Mouse (Mus musculus) cortical plate, adult 2 months (tissue): ENCODE results near the gene Rell1.

Experiments used
- CTCF ChIP-seq: fragments of 200-500 bp; IDR thresholded peaks from 2 replicates; pipeline ENCODE4 v1.5.1; 2011; ENCODE audit warnings: mild to moderate bottlenecking, control low read depth, low read length; ENCODE audit not compliant: insufficient read depth; ENCODE audit errors: extremely low read depth
- POLR2A ChIP-seq: fragments of 200-500 bp; IDR thresholded peaks from 2 replicates; pipeline ENCODE4 v1.6.1; 2011; ENCODE audit warnings: mild to moderate bottlenecking, low read length, control low read depth; ENCODE audit not compliant: insufficient read depth; ENCODE audit errors: extremely low read depth

DNA sequence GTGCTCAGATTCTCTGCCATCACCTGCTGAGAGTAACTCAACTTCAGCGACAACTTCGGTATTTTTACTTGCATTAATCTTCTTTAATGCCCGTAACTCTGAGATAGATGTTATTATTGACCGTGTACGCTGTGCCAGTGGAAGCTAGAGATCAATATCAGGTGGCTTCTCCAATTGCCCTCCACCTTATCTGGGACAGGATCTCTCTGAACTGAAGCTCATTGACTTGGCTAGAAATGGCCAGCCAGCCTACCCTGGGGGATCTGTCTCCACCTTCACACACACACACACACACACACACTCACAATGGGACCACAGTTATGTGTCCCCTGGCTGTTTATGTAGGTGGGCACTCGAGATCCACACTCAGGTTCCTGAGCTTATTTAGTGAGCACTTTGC is 16.7 kb downstream of the Rell1 start:
- TF ChIP-seq CTCF = no peak
- no peak for TF ChIP-seq POLR2A
